Mouse (Mus musculus): ENCODE data around the gene Scamp4.
A peak's percentile ranks its signal among the peaks of the same experiment; 100 is the strongest.
"Not testable (repeated sequence)": the region's sequence is repeated elsewhere in the genome, so short reads cannot be mapped to it uniquely, and the experiment has no call there.

Scamp4 gene

DNA sequence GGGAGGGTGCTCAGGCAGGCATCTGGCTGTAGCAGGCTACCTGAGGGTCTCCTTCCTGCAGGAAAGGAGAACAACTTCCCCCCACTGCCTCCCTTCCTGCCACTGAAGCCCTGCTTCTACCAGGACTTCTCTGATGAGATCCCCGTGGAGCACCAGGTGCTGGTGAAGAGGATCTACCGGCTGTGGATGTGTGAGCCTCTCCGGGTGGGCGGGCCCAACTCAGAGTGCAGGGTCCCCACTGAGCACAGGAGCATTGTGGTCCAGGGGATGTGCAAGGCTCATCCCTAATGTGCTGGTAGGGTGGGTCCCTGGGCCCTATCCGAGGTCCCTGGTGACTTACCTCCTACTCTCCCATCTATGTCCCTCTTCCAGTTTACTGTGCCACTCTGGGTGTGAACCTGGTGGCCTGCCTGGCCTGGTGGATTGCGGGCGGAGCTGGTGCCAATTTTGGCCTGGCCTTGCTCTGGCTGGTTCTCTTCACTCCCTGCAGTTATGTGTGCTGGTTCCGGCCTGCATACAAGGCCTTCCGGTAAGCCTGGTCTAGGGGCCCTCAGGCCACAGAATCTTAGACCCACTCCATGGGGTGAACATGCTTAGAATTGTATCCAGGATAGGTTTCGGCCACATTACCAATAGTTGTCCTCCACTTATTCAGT lies 6.7 kb downstream of the Scamp4 start:
- no peak for ATAC-seq (ENCODE audit: low TSS enrichment)

DNA sequence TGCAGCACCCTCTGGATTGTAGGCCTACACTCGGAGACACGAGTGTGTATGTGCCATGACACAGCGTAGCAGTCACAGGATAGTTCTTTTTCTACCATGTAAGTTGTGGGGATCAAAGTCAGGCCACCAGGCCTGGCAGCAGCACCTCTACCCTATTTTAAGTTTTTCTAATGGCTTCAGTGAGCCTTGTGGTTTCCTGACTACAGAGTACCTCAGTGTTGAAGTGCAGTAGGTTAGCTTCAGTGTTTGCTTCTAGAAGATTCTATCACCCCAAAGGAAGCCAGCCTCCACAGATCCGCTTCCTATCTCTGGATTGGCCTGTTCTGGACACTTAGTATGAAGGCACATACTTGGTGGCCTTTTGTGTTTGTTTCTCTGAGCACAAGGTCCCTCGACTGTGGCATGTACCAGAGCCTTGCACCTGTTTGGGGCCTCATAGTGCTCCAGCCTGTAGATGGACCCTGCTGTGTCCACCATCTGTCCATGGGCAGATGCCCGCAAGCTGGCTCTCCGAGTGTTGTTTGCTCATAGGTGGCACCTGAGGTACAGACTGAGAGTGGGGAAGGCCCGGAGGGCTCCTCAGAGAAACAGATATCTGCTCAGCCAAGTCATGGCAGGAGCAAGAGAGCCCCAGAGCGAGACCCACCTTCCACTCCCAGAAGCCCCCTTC lies 7.6 kb downstream of the Scamp4 start:
- no peak for ATAC-seq (ENCODE audit: low TSS enrichment)

DNA sequence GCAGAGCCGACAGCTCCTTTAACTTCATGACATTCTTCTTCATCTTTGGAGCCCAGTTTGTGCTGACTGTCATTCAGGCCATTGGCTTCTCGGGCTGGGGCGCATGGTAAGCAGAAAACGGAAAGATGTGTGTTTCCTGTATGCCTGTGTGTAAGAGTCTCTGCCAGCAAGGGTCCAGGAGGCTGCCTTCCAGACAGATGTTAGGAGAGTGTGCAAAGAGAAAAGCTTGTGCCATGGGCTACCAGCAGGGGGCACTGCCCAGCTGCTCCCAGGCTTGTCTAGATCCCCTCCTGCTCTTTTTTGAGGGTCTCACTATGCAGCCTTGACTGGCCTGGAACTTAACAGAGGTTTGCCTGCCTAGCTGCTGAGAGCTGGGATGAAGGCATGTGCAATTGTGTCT lies 8.4 kb downstream of the Scamp4 start:
- ATAC-seq (ENCODE audit: low TSS enrichment), result no peak

DNA sequence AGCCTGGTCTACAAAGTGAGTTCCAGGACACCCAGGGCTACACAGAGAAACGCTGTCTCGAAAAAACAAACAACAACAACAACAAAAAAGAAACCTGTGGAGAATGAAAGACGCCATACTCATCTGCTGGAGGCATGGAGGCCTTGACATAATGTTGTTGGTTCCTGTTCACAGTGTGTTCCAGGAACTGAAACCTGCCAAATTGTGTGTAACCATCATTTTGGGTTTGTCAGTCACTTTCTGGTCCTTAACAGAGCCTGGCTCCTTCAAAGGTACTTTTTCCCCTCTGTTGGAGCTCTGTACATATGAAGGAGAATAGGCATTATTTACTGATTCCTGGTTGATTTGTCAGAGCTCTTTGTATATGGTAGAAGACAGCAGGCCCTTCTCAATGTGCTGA lies 9.2 kb downstream of the Scamp4 start:
- no peak for ATAC-seq (ENCODE audit: low TSS enrichment)

DNA sequence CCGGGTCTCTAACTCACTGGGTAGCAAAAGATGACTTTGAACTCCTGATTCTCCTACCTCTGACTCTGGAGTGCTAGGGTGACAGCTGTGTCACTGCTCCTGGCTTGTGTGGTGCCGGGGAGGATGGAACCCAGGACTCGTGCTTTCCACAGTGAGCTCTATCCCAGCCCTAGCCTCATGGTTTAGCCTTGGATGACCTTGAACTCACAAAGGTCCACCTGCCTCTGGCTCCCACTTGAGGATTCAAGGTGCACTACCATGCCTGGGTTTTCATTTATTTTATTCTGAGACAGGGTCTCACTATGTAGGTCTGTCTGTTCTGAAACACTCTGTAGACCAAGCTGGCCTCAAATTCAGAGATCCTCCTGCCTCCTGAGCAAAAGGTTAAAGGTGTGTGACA lies 11.1 kb downstream of the Scamp4 start:
- ATAC-seq (ENCODE audit: low TSS enrichment), result no peak

DNA sequence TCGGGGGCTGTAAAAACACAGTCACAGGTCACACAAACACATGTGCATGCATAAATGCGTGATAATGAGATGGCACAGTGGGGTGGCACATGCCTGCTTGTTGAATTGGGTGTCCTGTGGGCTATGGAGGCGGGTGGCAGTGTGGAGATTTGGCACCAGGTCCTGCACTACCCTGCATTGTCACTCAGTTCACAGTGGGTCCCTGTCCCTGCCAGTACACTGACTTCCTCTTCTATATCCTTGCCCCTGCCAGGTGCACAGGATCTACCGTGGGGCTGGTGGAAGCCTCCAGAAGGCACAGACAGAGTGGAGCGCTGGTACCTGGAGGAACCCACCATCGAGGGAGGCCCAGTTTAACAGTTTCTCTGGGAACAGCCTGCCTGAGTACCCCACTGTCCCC lies 11.7 kb downstream of the Scamp4 start:
- no peak for ATAC-seq (ENCODE audit: low TSS enrichment)

DNA sequence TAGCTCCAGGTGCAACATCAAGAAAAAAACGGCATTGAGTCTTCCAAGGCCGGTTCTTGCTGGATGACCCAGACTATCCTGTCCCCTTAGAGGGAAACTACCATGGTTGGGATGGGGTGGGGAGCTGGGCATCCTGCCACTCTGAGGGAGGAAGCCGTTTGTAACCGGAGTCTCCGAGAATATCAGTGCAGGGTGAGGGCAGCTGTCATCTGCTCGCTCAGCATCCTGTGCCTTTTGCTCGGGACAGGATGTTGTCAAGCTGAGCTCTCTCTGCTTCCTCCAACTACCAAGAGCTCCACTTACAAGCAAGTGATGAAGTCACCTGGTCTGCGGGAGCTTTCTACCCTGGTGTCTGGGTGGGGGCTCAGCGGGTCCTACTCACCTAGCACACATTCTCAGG lies 15.5 kb downstream of the Scamp4 start:
- no peak for ATAC-seq (ENCODE audit: low TSS enrichment)

DNA sequence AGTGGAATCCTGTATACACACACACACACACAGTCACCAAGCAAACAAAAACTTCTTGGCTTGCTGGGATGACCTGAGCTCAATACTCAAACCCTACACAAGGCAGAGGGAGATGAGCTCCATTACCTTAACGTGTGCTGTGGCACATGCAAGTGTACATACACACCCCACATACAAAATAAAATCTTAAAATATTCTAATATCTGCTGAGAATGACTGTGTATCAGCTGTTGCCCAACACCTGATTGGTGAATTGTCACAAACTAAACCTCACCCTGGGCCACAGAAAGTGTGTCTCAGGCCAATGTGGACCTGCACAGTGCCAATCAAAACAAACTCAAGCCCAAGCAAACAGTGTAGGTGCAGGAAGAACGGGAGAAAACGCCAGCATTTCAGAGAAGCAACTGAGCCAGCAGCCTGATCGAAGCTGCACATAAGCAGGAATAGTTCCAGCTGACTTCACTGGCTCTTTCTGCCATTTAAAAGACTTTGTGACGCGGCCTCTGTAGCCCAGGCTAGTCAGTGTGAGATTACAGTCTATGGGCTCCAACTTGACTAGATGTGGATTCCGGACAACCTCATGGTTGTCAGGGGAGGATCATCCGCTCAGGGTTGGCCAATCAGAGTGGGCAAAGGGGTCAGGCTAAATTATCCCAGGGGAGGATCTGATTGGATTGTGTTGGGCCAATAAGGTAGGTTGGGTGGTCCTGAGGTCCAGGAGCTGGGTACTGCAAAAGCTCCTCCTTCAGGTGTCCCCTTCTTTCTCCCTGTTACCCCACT lies 17.0 kb downstream of the Scamp4 start:
- ATAC-seq (ENCODE audit: low TSS enrichment), result no peak

DNA sequence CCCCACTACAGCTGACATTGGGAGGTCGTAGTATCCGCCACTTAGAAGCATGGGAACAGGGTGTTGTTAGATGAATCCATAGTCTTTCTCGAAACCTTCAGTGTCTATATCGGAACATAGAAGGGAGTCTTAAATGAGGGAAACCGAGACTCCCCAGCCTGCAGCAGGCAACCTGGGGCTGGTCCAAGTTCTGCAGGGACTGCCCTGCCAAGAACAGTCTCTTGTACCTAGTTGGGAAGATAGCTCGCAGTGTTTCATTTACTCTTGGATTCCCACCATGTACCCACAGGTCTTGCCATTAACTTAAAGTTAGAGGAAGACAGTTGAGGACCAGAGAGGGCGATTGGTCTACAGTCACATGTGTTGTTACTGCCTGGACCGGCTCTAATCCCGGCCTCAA lies 17.7 kb downstream of the Scamp4 start:
- ATAC-seq (ENCODE audit: low TSS enrichment), result no peak

DNA sequence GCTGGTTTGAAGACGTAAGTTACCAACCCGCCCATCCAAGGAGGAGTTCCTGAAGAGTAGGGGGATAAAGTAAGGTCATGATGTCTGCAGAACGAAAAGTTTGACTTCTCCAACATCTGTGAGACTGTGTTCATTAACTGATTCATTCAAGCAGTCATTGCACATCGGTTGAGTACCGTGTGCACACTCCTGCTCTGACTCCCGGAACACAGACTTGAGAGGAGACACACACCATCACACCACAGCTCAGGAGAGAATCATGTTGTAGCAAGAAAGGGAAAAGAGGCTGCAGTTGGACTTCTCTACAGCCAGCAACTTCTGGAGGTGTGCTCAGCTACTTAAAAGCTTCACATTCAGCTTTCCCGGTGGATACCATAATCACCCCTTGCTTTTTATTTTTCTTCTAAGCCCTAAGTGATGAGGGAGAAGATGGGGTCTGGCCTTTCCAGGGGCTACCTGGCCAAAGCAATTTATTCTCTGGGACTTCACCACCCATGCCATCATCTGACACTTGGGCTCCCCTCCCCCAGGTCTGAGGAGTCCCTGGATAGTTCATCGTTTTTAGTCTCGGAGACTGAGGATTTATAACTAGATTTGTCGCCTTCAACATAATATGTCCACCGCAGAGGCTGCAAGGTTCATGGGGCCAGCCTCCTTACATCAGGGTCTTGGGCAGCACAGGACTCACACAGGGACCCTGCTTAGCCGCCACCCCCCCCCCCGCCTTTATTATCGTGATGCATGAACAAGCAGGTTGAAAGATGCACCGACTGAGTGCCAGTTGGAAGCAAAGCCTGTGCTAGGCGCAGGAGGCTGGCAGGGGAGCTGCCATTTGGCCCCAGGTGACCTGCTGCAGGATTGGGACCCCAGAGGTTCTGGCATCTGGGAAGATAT lies 18.4 kb downstream of the Scamp4 start:
- no peak for ATAC-seq (ENCODE audit: low TSS enrichment)

DNA sequence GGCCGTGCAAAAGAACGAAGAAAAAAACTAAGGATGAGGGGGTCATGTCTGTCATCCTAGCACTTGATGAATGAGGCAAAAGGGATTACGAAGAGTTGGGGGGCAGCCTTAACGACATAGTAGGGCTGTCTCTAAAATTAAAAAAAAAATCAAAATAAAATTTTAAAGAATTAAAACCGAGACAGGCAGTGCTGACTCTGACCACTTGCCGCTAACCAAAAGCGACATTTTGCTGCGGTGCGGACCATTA lies 18.9 kb downstream of the Scamp4 start:
- ATAC-seq (ENCODE audit: low TSS enrichment), result no peak

DNA sequence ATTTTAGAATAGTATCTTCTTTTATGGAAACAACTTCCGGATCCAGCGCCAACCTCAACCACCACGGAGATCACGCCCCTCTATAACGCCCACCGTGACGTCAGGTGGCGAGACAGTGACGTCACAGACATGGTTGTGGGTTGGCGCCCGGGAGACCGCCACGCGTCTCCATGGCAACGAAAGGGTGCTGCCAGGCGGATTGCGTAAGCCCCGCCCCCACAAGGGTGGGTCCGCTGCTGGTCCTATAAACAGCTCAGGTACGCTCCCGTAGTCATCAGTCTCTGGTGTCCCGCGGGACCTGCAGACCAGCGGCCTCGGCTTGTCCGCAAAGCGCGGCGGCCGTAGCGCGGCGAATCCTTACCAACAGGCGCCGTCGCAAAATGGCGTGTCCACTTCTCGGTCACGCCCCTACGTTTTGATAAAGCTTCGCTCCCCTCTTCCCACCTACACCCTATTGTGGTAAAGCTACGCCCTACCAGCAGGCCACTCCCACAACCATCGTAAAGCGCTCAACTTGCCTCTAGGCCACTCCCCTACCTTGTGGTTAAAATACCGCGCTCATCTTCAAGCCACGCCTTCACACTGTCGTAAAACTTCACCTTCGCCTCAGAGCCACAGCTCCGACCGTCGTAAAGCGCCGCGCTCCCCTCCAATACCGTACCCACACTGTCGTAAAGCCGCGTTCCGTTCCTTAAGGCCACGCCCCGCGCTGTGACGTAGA lies 19.4 kb downstream of the Scamp4 start:
- peak; percentile 86 for ATAC-seq (ENCODE audit: low TSS enrichment)

DNA sequence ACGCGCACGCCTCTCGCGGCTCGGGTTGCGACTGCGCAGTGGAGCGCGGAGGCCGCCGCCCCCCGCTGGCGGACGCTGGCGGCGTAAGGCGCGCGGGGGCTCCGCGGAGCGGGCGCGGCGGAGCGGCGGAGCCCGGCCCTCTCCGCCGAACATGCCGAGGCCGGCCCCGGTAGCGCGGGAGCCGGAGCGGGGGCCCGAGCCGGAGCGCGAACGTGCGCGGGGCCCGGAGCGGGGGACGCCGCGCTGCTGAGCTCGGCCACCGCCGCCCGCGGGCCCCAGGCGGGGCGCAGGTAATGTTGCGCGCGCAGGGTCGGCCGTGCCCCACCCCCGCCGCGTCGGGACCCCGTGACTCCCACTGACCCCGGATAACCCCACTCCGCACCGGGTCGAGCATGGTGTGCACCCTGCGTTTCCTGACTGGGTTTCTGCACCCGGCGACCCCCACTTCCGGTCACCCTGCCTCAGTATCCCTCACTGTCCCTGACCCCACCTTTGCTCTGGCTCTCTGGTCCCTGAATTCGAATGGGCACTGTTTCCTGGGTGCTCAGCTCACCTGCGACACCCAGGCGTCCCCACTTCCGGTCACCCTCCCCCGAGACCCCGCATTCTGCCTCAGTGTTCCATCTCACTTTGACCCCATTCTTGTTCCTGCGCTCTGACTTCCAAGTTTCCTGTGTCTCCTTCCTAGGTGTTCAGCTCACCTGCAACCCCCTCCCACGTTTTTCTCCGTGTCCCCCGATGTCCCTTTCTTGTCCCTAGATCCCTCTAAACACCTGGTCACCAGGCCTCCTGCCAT lies 20.2 kb downstream of the Scamp4 start, which contains the start of gene Csnk1g2:
Csnk1g2 (plus strand) TSS at position 178 of the 796 bp plus-strand sequence.
- peak; percentile 0; the same call in 1 of the 2 replicates for ATAC-seq (ENCODE audit: low TSS enrichment)

DNA sequence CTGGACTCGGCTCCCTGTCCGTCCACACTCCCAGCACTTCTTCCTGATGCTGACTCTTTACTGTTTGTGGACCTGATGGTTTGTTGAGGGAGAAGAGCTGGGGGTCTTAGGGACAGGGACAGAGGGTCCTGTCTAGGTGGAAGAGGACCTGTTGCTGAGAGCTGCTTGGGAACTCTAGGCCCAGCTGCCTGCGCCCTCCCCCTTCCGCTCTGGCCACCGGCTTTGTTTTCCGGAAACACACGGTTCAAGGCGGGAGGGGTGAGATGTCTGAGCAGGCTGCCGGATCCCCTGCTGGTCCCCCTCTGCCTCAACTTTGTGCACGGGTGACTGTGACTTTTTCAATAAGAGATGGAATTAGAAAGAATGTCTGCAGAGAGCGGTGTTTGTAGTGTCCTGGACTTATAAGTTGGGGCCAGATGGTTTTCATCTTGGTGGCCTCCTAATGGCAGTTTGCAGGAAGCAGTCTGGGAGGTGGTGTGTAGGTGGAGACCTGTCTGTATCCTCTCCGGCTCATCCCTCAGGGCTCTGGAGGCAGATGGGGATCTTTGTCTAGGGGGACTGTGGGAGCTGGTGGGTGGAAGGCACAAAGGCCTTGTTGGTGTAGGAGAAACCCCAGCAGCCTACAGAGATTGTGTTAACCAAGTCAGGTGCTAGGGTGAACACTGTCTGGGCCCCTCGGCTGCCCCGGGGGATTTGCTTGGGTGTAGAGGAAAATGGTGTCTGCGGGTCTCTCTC lies 21.0 kb downstream of the Scamp4 start:
- no peak for ATAC-seq (ENCODE audit: low TSS enrichment)

DNA sequence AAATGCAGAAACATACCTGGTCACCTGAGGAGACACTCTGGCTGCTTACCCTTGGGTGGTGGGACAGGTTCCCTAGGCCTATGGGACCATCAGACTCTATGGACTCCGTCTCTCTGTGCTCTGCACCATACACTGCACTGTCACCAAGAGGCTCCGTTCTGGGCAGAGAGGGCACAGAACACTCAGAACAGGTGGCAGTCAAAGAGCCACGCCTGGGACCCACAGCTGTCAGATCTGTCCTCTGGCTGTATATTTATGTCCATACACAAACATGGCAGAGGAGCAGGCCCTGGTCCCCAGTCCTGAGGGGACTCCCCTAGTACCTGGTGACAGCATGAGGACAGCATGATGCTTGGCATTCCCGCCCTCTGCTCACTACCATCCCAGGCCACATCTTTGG lies 23.1 kb downstream of the Scamp4 start:
- no peak for ATAC-seq (ENCODE audit: low TSS enrichment)

DNA sequence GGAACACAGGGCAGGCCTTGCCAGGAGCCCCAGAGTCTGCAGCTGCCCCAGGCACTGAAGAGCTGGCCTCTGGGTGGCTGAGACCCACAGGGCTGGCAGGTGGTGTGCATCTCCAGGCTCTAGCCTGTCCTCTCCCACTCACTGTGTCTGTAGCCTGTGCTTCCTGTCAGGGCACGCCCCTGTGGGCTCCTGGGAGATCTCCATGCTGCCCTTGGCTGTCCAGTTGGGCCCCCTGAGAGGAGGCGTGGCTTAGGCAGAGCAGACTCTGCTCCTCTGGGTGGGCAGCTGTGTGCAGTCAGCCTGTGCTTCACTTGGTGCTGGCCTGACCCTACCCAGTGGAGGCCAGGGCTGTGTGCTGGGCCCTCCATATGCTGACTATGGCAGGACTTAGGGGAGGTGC lies 25.0 kb downstream of the Scamp4 start:
- no peak for ATAC-seq (ENCODE audit: low TSS enrichment)

DNA sequence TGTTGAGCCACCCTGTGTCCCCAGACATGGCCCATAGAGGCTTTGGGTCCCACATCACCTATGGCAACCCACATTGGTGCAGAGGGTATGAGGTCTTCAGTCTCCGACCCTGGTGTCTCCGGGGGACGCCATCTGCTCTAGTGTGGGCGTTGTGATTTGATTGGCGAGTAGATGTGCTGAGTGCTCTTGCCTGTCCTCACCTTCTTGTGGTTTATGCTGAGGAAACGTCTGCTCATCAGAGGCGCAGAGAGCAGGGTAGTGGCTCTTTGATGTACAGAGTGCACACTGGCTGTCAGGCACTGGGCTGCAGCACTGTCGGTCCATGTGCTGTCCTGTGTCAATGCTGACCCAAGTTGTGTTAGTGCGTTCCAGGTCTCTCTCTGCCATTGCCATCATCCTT lies 26.3 kb downstream of the Scamp4 start:
- no peak for ATAC-seq (ENCODE audit: low TSS enrichment)

DNA sequence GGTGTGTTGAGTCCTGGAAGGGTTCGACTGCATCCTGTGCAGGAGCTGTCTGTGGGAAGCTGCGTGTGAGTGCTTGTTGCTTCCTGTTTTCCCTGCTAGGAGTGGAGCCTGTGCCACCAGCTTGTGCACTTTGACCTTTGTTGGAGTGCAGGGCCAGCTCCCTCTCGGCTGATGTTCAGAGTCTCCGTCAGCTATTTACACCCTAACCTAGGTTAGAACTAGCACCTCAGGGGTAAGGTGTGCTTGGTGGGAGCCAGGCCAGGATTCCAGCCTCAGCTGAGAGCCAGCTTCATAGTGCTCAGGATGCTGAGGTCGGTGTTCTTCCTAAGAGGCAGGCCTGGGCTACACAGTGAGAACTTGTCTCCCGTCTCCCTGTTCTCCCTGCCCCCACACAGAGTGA lies 32.7 kb downstream of the Scamp4 start:
- ATAC-seq (ENCODE audit: low TSS enrichment), result no peak

DNA sequence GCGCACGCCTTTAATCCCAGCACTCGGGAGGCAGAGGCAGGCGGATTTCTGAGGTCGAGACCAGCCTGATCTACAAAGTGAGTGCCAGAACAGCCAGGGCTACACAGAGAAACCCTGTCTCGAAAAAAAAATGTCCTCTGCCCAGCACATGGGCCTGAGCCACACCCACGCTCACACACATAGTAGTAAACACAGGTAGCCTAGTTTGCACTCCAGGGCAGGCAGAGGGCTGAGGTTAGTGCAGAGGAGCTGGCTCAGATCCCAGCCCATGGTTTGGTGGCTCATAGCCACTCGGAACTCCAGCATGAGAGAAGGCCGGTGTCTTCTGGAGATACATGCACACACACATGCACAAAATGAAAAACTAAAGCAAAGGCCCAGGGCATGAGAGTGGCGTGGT lies 44.3 kb downstream of the Scamp4 start:
- no peak for ATAC-seq (ENCODE audit: low TSS enrichment)

DNA sequence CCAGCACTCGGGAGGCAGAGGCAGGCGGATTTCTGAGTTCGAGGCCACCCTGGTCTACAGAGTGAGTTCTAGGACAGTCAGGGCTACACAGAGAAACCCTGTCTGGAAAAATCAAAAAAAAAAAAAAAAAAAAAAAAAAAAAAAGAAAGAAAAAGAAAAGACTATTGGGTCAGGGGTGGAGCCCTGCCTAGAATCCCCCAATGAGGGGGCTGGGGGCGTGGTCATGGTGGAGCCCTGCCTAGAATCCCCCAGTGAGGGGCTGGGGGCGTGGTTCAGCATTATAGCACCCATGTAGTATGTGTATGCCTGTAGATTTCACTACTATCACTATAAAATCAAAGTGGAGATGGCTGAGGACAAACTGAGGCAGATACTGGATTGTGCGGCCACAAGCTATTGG lies 47.2 kb downstream of the Scamp4 start:
- ATAC-seq (ENCODE audit: low TSS enrichment), result not testable (repeated sequence)
